Mouse (Mus musculus) brain, embryonic 14.5 days (tissue): ENCODE data around the gene Exoc8.

Source experiments
- CTCF ChIP-seq: fragments of 200-500 bp; IDR thresholded peaks from 2 replicates; pipeline ENCODE4 v1.5.1; 2012; ENCODE audit warnings: inconsistent platforms, mild to moderate bottlenecking, moderate library complexity, borderline replicate concordance; ENCODE audit not compliant: insufficient read depth, insufficient read length; ENCODE audit errors: extremely low read depth
- POLR2A ChIP-seq: fragments of 200-500 bp; IDR thresholded peaks from 2 replicates; pipeline ENCODE4 v1.6.1; 2012; ENCODE audit warnings: mild to moderate bottlenecking, inconsistent platforms, borderline replicate concordance; ENCODE audit not compliant: poor library complexity, insufficient read depth, insufficient read length, severe bottlenecking; ENCODE audit errors: extremely low read depth

- TF ChIP-seq CTCF, result no peak
- no peak for TF ChIP-seq POLR2A
Measured at GRCm38 (mm10) chr8:124898251-124898905, 873 bp upstream of the Exoc8 start.
